Mouse (Mus musculus) ES-E14 (cell line): ENCODE measurements at regions not wholly inside any gene's neighbourhood (a gene's known extent, or its start where the extent isn't known, plus 50 kb on each side); places are given as distances from the start of the nearest gene placed in this dataset.

ENCODE experiments used
- CHD2 ChIP-seq: IDR thresholded peaks from 2 replicates; pipeline ENCODE4 v1.6.1; 2014; ENCODE audit warnings: mild to moderate bottlenecking, low read depth, low read length, inconsistent platforms
- HCFC1 ChIP-seq: IDR thresholded peaks from 2 replicates; pipeline ENCODE4 v1.6.1; 2012; ENCODE audit warnings: low read length, inconsistent platforms, borderline replicate concordance; ENCODE audit not compliant: insufficient read depth

DNA sequence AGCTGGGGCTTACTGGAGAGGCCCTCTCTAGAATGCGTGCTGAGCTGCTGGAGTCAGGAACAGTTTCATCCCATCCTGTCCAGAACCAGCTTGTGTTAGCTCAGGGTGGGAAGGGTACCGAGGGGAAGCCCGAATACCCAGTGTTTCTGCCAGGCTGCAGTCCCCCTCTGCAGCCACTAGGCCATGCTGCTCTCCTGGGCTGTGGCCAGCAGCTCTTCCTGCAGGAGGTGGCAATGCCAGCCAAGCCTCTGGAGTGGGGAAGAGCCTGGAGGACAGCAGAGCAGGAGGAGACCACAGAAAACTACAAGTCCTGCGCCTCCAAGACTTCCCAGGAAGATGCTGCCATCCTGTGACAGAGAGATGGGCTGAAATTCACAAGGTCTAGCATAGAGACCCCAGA lies 167.9 kb downstream of the Cyp26b1 start:
- TF ChIP-seq CHD2 (no peak), HCFC1 (no peak)
